8 mouse cellular contexts compared by ENCODE assay signal in genomic region chr12:69371854-69372671, GRCm38 (mm10). TPM values are rescaled to one million over a fixed set of nuclear protein-coding genes. Genes with fewer than 3 reads are reported as not detected.
DNase-seq lines count a peak whose midpoint lies in the region; ATAC-seq and TF ChIP-seq lines count a peak whose summit lies in the region.

TSS of gene Arf6 (plus strand) at chr12:69372150.
TSS of gene Gm9887 (minus strand) at chr12:69372458.

- no peak for TF ChIP-seq RAD21 in CH12.LX (IDR thresholded peaks at IDR 0.05; ENCODE audit: low read depth, low read length)

- H3K4me1 ChIP-seq in CH12.LX (ENCODE audit: control insufficient read depth in 1 of 2, insufficient read depth in 2 of 2): peaks cover 0 to 18% of the 10 kb centered on the region in 2 experiments; a peak in 2 of 4 replicates
- H3K4me1 ChIP-seq in forebrain, embryonic 12.5 days: peaks cover 22% of the 10 kb centered on the region
- peaks cover 13% of the 10 kb centered on the region; the same call in 1 of the 2 replicates for H3K4me1 ChIP-seq in heart, postnatal 0 days (ENCODE audit: control insufficient read depth, insufficient read depth)
- H3K4me1 ChIP-seq in liver, embryonic 16.5 days (ENCODE audit: control insufficient read depth, low read depth, low read length): peaks cover 21% of the 10 kb centered on the region
- H3K4me1 ChIP-seq in neural tube, embryonic 13.5 days (replicated peaks): peaks cover 40% of the 10 kb centered on the region
- H3K4me1 ChIP-seq in testis, adult 2 months (ENCODE audit: control insufficient read depth, insufficient read depth, low read length): peaks cover 11% of the 10 kb centered on the region

- peak; percentile 85 for TF ChIP-seq POLR2A in CH12.LX (IDR thresholded peaks at IDR 0.05; ENCODE audit: low read depth, low read length)
- peak; percentile 83 for TF ChIP-seq POLR2A in testis, adult 2 months (IDR thresholded peaks at IDR 0.05; ENCODE audit: control insufficient read depth, low read depth, low read length)

- peak within 1 kb of the TSS; percentile 80 to 93 (median 90) for H3K4me3 ChIP-seq in CH12.LX (replicated peaks in 1 of 3; ENCODE audit: low read depth in 2 of 3, low read length in 2 of 3, poor library complexity in 1 of 3)
- peak within 1 kb of the TSS; percentile 84 for H3K4me3 ChIP-seq in forebrain, embryonic 12.5 days (replicated peaks)
- H3K4me3 ChIP-seq in heart, postnatal 0 days (ENCODE audit: low read depth, low read length): peak within 1 kb of the TSS; percentile 91
- peak within 1 kb of the TSS; percentile 97 for H3K4me3 ChIP-seq in liver, embryonic 16.5 days (ENCODE audit: low read depth, low read length)
- H3K4me3 ChIP-seq in neural tube, embryonic 13.5 days: peak within 1 kb of the TSS; percentile 99
- peak within 1 kb of the TSS; percentile 83 for H3K4me3 ChIP-seq in testis, adult 2 months (ENCODE audit: control insufficient read depth, low read depth, low read length)

- peak; percentile 95 for ATAC-seq in forebrain, embryonic 12.5 days (ENCODE audit: low FRiP score)
- peak; percentile 93 for ATAC-seq in heart, postnatal 0 days (ENCODE audit: insufficient read depth, low read depth)
- ATAC-seq in liver, embryonic 16.5 days (ENCODE audit: low read depth): peak; percentile 87
- peak; percentile 95 for ATAC-seq in neural tube, embryonic 13.5 days (ENCODE audit: low read depth)

- peak within 1 kb of the TSS; percentile 69 for H3K4me2 ChIP-seq in CH12.LX (ENCODE audit: insufficient read depth, low read depth, poor library complexity, severe bottlenecking)
- H3K4me2 ChIP-seq in forebrain, embryonic 12.5 days: peak within 1 kb of the TSS; percentile 93
- peak within 1 kb of the TSS; percentile 86 for H3K4me2 ChIP-seq in heart, postnatal 0 days (ENCODE audit: low read depth, low read length)
- peak within 1 kb of the TSS; percentile 90 for H3K4me2 ChIP-seq in liver, embryonic 16.5 days (ENCODE audit: low read depth, low read length)
- H3K4me2 ChIP-seq in neural tube, embryonic 13.5 days: peak within 1 kb of the TSS; percentile 98

- H3K27me3 ChIP-seq in CH12.LX (replicated peaks): no peaks in the 10 kb centered on the region
- no peaks in the 10 kb centered on the region for H3K27me3 ChIP-seq in forebrain, embryonic 12.5 days
- H3K27me3 ChIP-seq in heart, postnatal 0 days (ENCODE audit: control insufficient read depth, insufficient read depth, low read length): no peaks in the 10 kb centered on the region
- H3K27me3 ChIP-seq in liver, embryonic 16.5 days (ENCODE audit: control insufficient read depth, insufficient read depth, low read depth, low read length): no peaks in the 10 kb centered on the region
- no peaks in the 10 kb centered on the region for H3K27me3 ChIP-seq in neural tube, embryonic 13.5 days
- H3K27me3 ChIP-seq in testis, adult 2 months (ENCODE audit: control insufficient read depth, insufficient read depth, low read length): no peaks in the 10 kb centered on the region

- TF ChIP-seq CTCF in CH12.LX (conservative IDR thresholded peaks at IDR 0.05 in 1 of 2, IDR thresholded peaks at IDR 0.05 in 1 of 2; ENCODE audit: low read depth in 2 of 2, low read length in 2 of 2): no peak
- no peak for TF ChIP-seq CTCF in heart, postnatal 0 days (IDR thresholded peaks at IDR 0.05; ENCODE audit: low read depth)
- TF ChIP-seq CTCF in testis, adult 2 months (IDR thresholded peaks at IDR 0.05; ENCODE audit: control insufficient read depth, insufficient read depth, insufficient replicate concordance, low read depth, low read length): no peak

- peaks cover 39% of the 10 kb centered on the region for H3K79me2 ChIP-seq in CH12.LX (replicated peaks; ENCODE audit: control insufficient read depth, extremely low read depth, insufficient read depth, poor library complexity, severe bottlenecking)

- DNase-seq in CH12.LX (ENCODE audit: extremely low read depth): peak; percentile 94
- DNase-seq in c-Kit-positive CD71-positive TER-119-negative erythroid progenitor cells, embryonic 14.5 days (ENCODE audit: low read depth): peak; percentile 95
- DNase-seq in heart, postnatal 0 days (ENCODE audit: low spot score): peak; percentile 97
- DNase-seq in kidney, postnatal 4 days: peak; percentile 99

- H3K36me3 ChIP-seq in CH12.LX (replicated peaks in 1 of 2; ENCODE audit: control insufficient read depth in 1 of 2, insufficient read depth in 1 of 2, low read length in 1 of 2): peaks cover 11 to 21% of the 10 kb centered on the region in 2 experiments
- peaks cover 3% of the 10 kb centered on the region; the same call in 1 of the 2 replicates for H3K36me3 ChIP-seq in forebrain, embryonic 12.5 days (replicated peaks)
- no peaks in the 10 kb centered on the region for H3K36me3 ChIP-seq in heart, postnatal 0 days (replicated peaks; ENCODE audit: control insufficient read depth, insufficient read depth, low read length)
- no peaks in the 10 kb centered on the region for H3K36me3 ChIP-seq in liver, embryonic 16.5 days (ENCODE audit: control insufficient read depth, insufficient read depth)
- H3K36me3 ChIP-seq in neural tube, embryonic 13.5 days: no peaks in the 10 kb centered on the region; the same call in 1 of the 2 replicates
- H3K36me3 ChIP-seq in testis, adult 2 months (ENCODE audit: control insufficient read depth, insufficient read depth, low read length): peaks cover 3% of the 10 kb centered on the region

- no peak for TF ChIP-seq EP300 in CH12.LX (IDR thresholded peaks at IDR 0.05; ENCODE audit: low read length)
- TF ChIP-seq EP300 in heart, postnatal 0 days (IDR thresholded peaks at IDR 0.05; ENCODE audit: low read depth): peak; percentile 83; the same call in 1 of the 2 replicates

- dilution Hi-C loops in CH12.LX (cut with MboI; ENCODE audit: extremely low pct_ligation_motif_present, extremely low pct_unique_long_range_greater_than_20kb, low sequenced_read_pairs): no loop called here

- under 1% methylated on average over 98 of the region's 121 CpGs for WGBS in forebrain, embryonic 12.5 days
- WGBS in heart, postnatal 0 days: under 1% methylated on average over 73 of the region's 121 CpGs
- WGBS in liver, embryonic 16.5 days (ENCODE audit: insufficient replicate concordance): 0% methylated on average over 106 of the region's 121 CpGs
- WGBS in neural tube, embryonic 13.5 days: under 1% methylated on average over 112 of the region's 121 CpGs

- no peaks in the 10 kb centered on the region for H3K9me3 ChIP-seq in CH12.LX (replicated peaks; ENCODE audit: low read length)
- no peaks in the 10 kb centered on the region for H3K9me3 ChIP-seq in forebrain, embryonic 12.5 days
- no peaks in the 10 kb centered on the region for H3K9me3 ChIP-seq in heart, postnatal 0 days (replicated peaks; ENCODE audit: control insufficient read depth, low read length)
- no peaks in the 10 kb centered on the region for H3K9me3 ChIP-seq in liver, embryonic 16.5 days (replicated peaks; ENCODE audit: control insufficient read depth, low read length)
- no peaks in the 10 kb centered on the region for H3K9me3 ChIP-seq in neural tube, embryonic 13.5 days

- in situ Hi-C loops in CH12.LX (cut with MboI; ENCODE audit: low pct_ligation_motif_present, low pct_unique_long_range_greater_than_20kb, low sequenced_read_pairs): loop anchor here (5.0 kb wide), 1 partner anchor 165 kb away; no protein-coding TSS in a partner anchor

- peak within 1 kb of the TSS; percentile 94 for H3K9ac ChIP-seq in CH12.LX (ENCODE audit: insufficient read depth, low read depth)
- H3K9ac ChIP-seq in forebrain, embryonic 12.5 days: peak within 1 kb of the TSS; percentile 97
- peak within 1 kb of the TSS; percentile 97 for H3K9ac ChIP-seq in heart, postnatal 0 days (replicated peaks; ENCODE audit: low read depth, low read length)
- H3K9ac ChIP-seq in liver, embryonic 16.5 days (ENCODE audit: low read depth, low read length): peak within 1 kb of the TSS; percentile 100
- peak within 1 kb of the TSS; percentile 98 for H3K9ac ChIP-seq in neural tube, embryonic 13.5 days

- H3K27ac ChIP-seq in CH12.LX (ENCODE audit: insufficient read depth, low read depth): peak within 1 kb of the TSS; percentile 91
- peak within 1 kb of the TSS; percentile 90 for H3K27ac ChIP-seq in forebrain, embryonic 12.5 days
- peak within 1 kb of the TSS; percentile 96 for H3K27ac ChIP-seq in heart, postnatal 0 days (ENCODE audit: low read depth)
- H3K27ac ChIP-seq in liver, embryonic 16.5 days (ENCODE audit: low read length): peak within 1 kb of the TSS; percentile 99
- peak within 1 kb of the TSS; percentile 91 for H3K27ac ChIP-seq in neural tube, embryonic 13.5 days (replicated peaks)
- peak within 1 kb of the TSS; percentile 93 for H3K27ac ChIP-seq in testis, adult 2 months (ENCODE audit: control insufficient read depth, insufficient read depth, low read depth, low read length)

TF ChIP-seq in CH12.LX, 34 proteins besides CTCF, POLR2A, EP300 and RAD21 (continues in another document):
- TF ChIP-seq ZNF384 (IDR thresholded peaks at IDR 0.05; ENCODE audit: low read depth, low read length) (no peak), JUND (conservative IDR thresholded peaks at IDR 0.05; ENCODE audit: low read depth, low read length) (no peak), MYC (IDR thresholded peaks at IDR 0.05; ENCODE audit: low read depth, low read length) (no peak), CHD2 (IDR thresholded peaks at IDR 0.05; ENCODE audit: low read length) (no peak; the same call in 1 of the 2 replicates), MXI1 (IDR thresholded peaks at IDR 0.05; ENCODE audit: low read depth, low read length) (peak; percentile 69; the same call in 1 of the 2 replicates)

RNA-seq across cellular contexts. Expression of gene Arf6, which starts in this region (rescaled TPM):
- total RNA-seq in CH12.LX (2012; rRNA removed): 273 and 312 TPM in 2 replicates
- total RNA-seq in CH12.LX (2014; rRNA removed): 308 and 375 TPM in 2 replicates
- polyA plus RNA-seq in CH12.LX (2012; ENCODE audit: insufficient read length, low read depth): 224 and 258 TPM in 2 replicates
- polyA plus RNA-seq in forebrain, embryonic 12.5 days (2016; fragmentation: Nextera tagmentation; extraction: Ambion mirVana): 46.8 and 54.6 TPM in 2 replicates
- total RNA-seq in heart, postnatal 0 days (2014; rRNA removed; ENCODE audit: low replicate concordance): 115 and 155 TPM in 2 replicates
- polyA plus RNA-seq in heart, postnatal 0 days (2015; fragmentation: Nextera tagmentation; extraction: Ambion mirVana): 32.4 and 35.6 TPM in 2 replicates
- polyA plus RNA-seq in liver, embryonic 16.5 days (2015; fragmentation: Nextera tagmentation; extraction: Ambion mirVana): 21.8 TPM in 2 replicates
- polyA plus RNA-seq in neural tube, embryonic 13.5 days (2015; fragmentation: Nextera tagmentation; extraction: Ambion mirVana): 32.6 and 34.5 TPM in 2 replicates
- 32.4 and 37.2 TPM in 2 replicates for polyA plus RNA-seq in testis, adult 2 months (2012; rRNA removed)

RNA-seq across cellular contexts. Expression of gene Gm9887, which starts in this region (rescaled TPM):
- total RNA-seq in CH12.LX (2012; rRNA removed): 4.3 TPM in 2 replicates
- not detected in 2 replicates for total RNA-seq in CH12.LX (2014; rRNA removed)
- polyA plus RNA-seq in CH12.LX (2012; ENCODE audit: insufficient read length, low read depth): 3.4 and 4.3 TPM in 2 replicates
- 2.1 and 2.3 TPM in 2 replicates for polyA plus RNA-seq in forebrain, embryonic 12.5 days (2016; fragmentation: Nextera tagmentation; extraction: Ambion mirVana)
- not detected in 2 replicates for total RNA-seq in heart, postnatal 0 days (2014; rRNA removed; ENCODE audit: low replicate concordance)
- polyA plus RNA-seq in heart, postnatal 0 days (2015; fragmentation: Nextera tagmentation; extraction: Ambion mirVana): 0.55 and 1.9 TPM in 2 replicates
- polyA plus RNA-seq in liver, embryonic 16.5 days (2015; fragmentation: Nextera tagmentation; extraction: Ambion mirVana): 0.32 and 1.1 TPM in 2 replicates
- 0.71 and 1.3 TPM in 2 replicates for polyA plus RNA-seq in neural tube, embryonic 13.5 days (2015; fragmentation: Nextera tagmentation; extraction: Ambion mirVana)
- 26.1 and 49.9 TPM in 2 replicates for polyA plus RNA-seq in testis, adult 2 months (2012; rRNA removed)

Comparison
In these comparisons a context has a peak if more than half of its experiments do, and no peak if none do; other contexts are left out.
1. Peak in every context shown above with its lines: DNase-seq, ATAC-seq, H3K4me3 ChIP-seq and H3K27ac ChIP-seq.